Comparison of ENCODE assay signal across 8 mouse cellular contexts in the genomic region with DNA sequence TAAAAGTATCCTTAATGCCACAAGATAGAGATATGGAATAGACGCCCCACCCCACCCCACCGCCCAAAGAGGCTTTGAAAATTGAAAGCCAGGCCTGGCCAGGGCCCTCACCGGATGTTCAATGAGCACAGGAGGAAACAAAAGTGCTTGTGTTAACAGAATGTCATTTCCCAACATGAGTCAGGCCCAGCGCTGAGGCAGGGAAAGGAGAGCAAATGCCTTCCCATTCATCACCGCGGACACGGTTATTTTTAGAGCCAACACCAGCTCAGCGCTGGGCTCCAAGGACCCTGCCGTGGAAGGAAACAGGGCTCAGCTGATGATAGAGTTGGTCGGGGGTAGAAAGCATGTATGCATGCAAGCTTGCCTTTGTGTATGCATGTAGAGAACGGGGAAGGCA. TPM values are rescaled to one million over a fixed set of nuclear protein-coding genes. Genes with fewer than 3 reads are reported as not detected.
A peak's percentile ranks its signal among the peaks of the same experiment; 100 is the strongest.
DNase-seq lines count a peak whose midpoint lies in the region; TF ChIP-seq lines count a peak whose summit lies in the region.

No protein-coding gene starts in this region.

- intact Hi-C loops in heart, postnatal 14 days (cut with DNase I) = loop anchor here (5.0 kb wide), 1 partner anchor 150 kb away; a partner anchor contains a TSS

- no peak for TF ChIP-seq POLR2A in myocyte (IDR thresholded peaks at IDR 0.05; ENCODE audit: insufficient read length, low read depth)

- no peak overlapping the region for H3ac ChIP-seq in myocyte (ENCODE audit: control insufficient read depth, insufficient read length)

- H3K4me1 ChIP-seq in brown adipose tissue, adult 24 weeks (ENCODE audit: control insufficient read depth, insufficient read depth, insufficient read length, low read length) = peaks cover 32% of the 10 kb centered on the region
- H3K4me1 ChIP-seq in forebrain, embryonic 10.5 days = peaks cover 6% of the 10 kb centered on the region

- peak overlapping the region; percentile 20 for H3K4me2 ChIP-seq in myocyte (ENCODE audit: low read depth)

- H3K79me2 ChIP-seq in myocyte (ENCODE audit: control insufficient read depth, insufficient read depth) = no peaks in the 10 kb centered on the region

- no peaks in the 10 kb centered on the region for H3K27me3 ChIP-seq in myocyte (ENCODE audit: control insufficient read depth, insufficient read depth, insufficient read length)
- no peaks in the 10 kb centered on the region for H3K27me3 ChIP-seq in forebrain, embryonic 10.5 days (ENCODE audit: poor library complexity, severe bottlenecking)

- H3K4me3 ChIP-seq in brown adipose tissue, adult 24 weeks (ENCODE audit: insufficient read depth, low read depth, low read length) = no peak overlapping the region
- no peak overlapping the region for H3K4me3 ChIP-seq in myocyte
- no peak overlapping the region for H3K4me3 ChIP-seq in forebrain, embryonic 10.5 days

- 75% methylated on average over 11 of the region's 11 CpGs for WGBS in forebrain, embryonic 10.5 days

- no peaks in the 10 kb centered on the region for H3K36me3 ChIP-seq in myocyte (ENCODE audit: control insufficient read depth, insufficient read depth)
- H3K36me3 ChIP-seq in forebrain, embryonic 10.5 days (replicated peaks) = no peaks in the 10 kb centered on the region

- DNase-seq in right cerebral cortex, postnatal 4 days = peak; percentile 5
- no peak for DNase-seq in right cerebral cortex, postnatal 14 days
- peak; percentile 41 to 63 for DNase-seq in heart, postnatal 14 days
- peak; percentile 69 for DNase-seq in kidney, postnatal 14 days
- no peak for DNase-seq in left cerebral cortex, adult 11 months (ENCODE audit: low spot score)
- no peak for DNase-seq in forebrain, embryonic 10.5 days (ENCODE audit: extremely low spot score, low spot score)

- no peaks in the 10 kb centered on the region for H3K9me3 ChIP-seq in forebrain, embryonic 10.5 days

- peak overlapping the region; percentile 49 for H3K27ac ChIP-seq in brown adipose tissue, adult 24 weeks (replicated peaks; ENCODE audit: low read depth, low read length)
- no peak overlapping the region for H3K27ac ChIP-seq in forebrain, embryonic 10.5 days

TF ChIP-seq in myocyte, 11 proteins besides CTCF, POLR2A, EP300 and RAD21:
- TF ChIP-seq TCF12 (IDR thresholded peaks at IDR 0.05; ENCODE audit: insufficient read depth, poor library complexity, severe bottlenecking) (no peak), REST (IDR thresholded peaks at IDR 0.05; ENCODE audit: insufficient read depth, insufficient read length) (no peak), USF1 (IDR thresholded peaks at IDR 0.05; ENCODE audit: low read depth) (no peak), SRF (IDR thresholded peaks at IDR 0.05; ENCODE audit: control insufficient read depth, insufficient read length, low read depth) (no peak), CEBPB (IDR thresholded peaks at IDR 0.05; ENCODE audit: insufficient read depth, poor library complexity, severe bottlenecking) (no peak), MAX (IDR thresholded peaks at IDR 0.05; ENCODE audit: low read depth) (no peak), TCF3 (IDR thresholded peaks at IDR 0.05; ENCODE audit: insufficient read length, low read depth) (no peak), POLR2AphosphoS2 (IDR thresholded peaks at IDR 0.05; ENCODE audit: insufficient read length, low read depth) (no peak), MYOG (IDR thresholded peaks at IDR 0.05; ENCODE audit: control insufficient read depth in 1 of 3, insufficient read depth in 1 of 3, insufficient read length in 2 of 3, low read depth in 2 of 3) (no peak), MYOD1 (IDR thresholded peaks at IDR 0.05; ENCODE audit: control insufficient read depth in 1 of 3, insufficient read length in 2 of 3, low read depth in 2 of 3) (no peak), E2F4 (IDR thresholded peaks at IDR 0.05; ENCODE audit: insufficient read depth) (no peak)

RNA-seq across cellular contexts. Expression of a gene that starts 40.4 kb away (rescaled TPM):
- polyA plus RNA-seq in brown adipose tissue, adult 24 weeks (2012; ENCODE audit: insufficient read depth, insufficient read length, missing spikeins) = 11.6 and 12.8 TPM in 2 replicates
- total RNA-seq in heart, postnatal 14 days (2021) = 100 to 1,000 TPM; 103 to 126 TPM
- 27.2 TPM for polyA plus RNA-seq in myocyte (2012; fragmentation: generic; extraction: Trizol)
- 10.4 and 10.9 TPM in 2 replicates for polyA plus RNA-seq in forebrain, embryonic 10.5 days (2016; fragmentation: Nextera tagmentation; extraction: Ambion mirVana)

Comparison
In these comparisons a context has a peak if more than half of its experiments do, and no peak if none do; other contexts are left out.
1. DNase-seq: peak in right cerebral cortex, postnatal 4 days (single experiment), heart, postnatal 14 days (2 of 2) and kidney, postnatal 14 days (single experiment); none in right cerebral cortex, postnatal 14 days (single experiment), left cerebral cortex, adult 11 months (single experiment) and forebrain, embryonic 10.5 days (single experiment).